In genomic region chr7:105747776-105748175, GRCm38 (mm10) we compare ENCODE assay signal across 21 mouse cellular contexts. TPM values are rescaled to one million over a fixed set of nuclear protein-coding genes. Genes with fewer than 3 reads are reported as not detected.
A peak's percentile ranks its signal among the peaks of the same experiment; 100 is the strongest.
DNase-seq lines count a peak whose midpoint lies in the region.
"Had no signal": no experiment of that assay in that cellular context is flagged by ENCODE, and none has a peak within 500 bp of the region (broad histone marks: within the 10 kb centered on the region; RNA-seq: fewer than 3 reads in every experiment).

No protein-coding gene starts in this region.

- H3K4me3 ChIP-seq in heart, embryonic 10.5 days: no peak overlapping the region

- H3K27ac ChIP-seq in heart, embryonic 10.5 days: no peak overlapping the region

- H3K36me3 ChIP-seq in heart, embryonic 10.5 days: peaks cover 42% of the 10 kb centered on the region

- 88% methylated on average over 2 of the region's 2 CpGs for WGBS in heart, embryonic 10.5 days

- H3K27me3 ChIP-seq in heart, embryonic 10.5 days (ENCODE audit: insufficient read depth, poor library complexity, severe bottlenecking): no peaks in the 10 kb centered on the region
- H3K27me3 ChIP-seq: CH12.LX, Patski had no signal

- no peaks in the 10 kb centered on the region for H3K9me3 ChIP-seq in heart, embryonic 10.5 days
- H3K9me3 ChIP-seq: G1E had no signal

- H3K4me1 ChIP-seq in heart, embryonic 10.5 days: peaks cover 16% of the 10 kb centered on the region

- DNase-seq in cerebellum, adult 9-11 months: peak; percentile 8
- DNase-seq in cerebellum, postnatal 10 days: no peak
- peak; percentile 76 for DNase-seq in heart, adult 11 months
- no peak for DNase-seq in heart, postnatal 25 days (ENCODE audit: low spot score)
- DNase-seq in heart, embryonic 10.5 days (ENCODE audit: low spot score): peak; percentile 58
- no peak for DNase-seq in heart, adult 18-20 months
- DNase-seq: adrenal gland, adult 2 months; adrenal gland, adult 8-10 months; adrenal gland, postnatal 10 days; adrenal gland, postnatal 14 days; adrenal gland, postnatal 25 days; adrenal gland, postnatal 36 days; B cell, adult 2 months; cerebellum, adult 11 months; cerebellum, adult 11-12 months; cerebellum, adult 18-20 months had no signal

- intact Hi-C loops in heart, postnatal 25 days (cut with DNase I): loop anchor here (10.0 kb wide), 1 partner anchor 47 kb away; no protein-coding TSS in a partner anchor

RNA-seq across cellular contexts. Expression of gene Taf10, which starts 3.6 kb away (rescaled TPM):
- total RNA-seq in heart, postnatal 25 days (2021): 10 to 100 TPM; 90.1 to 90.3 TPM
- 153 and 184 TPM in 2 replicates for polyA plus RNA-seq in heart, embryonic 10.5 days (2016; fragmentation: Nextera tagmentation; extraction: Ambion mirVana)
- 100 to 1,000 TPM in 1 of 2 experiments, 10 to 100 TPM in 1; 94.8 to 120 TPM for total RNA-seq in heart, adult 18-20 months (2021)

RNA-seq across cellular contexts. Expression of gene Tpp1, which starts 4.3 kb away (rescaled TPM):
- total RNA-seq in heart, postnatal 25 days (2021): 10 to 100 TPM; 37.4 to 40.7 TPM
- 76.5 and 95.2 TPM in 2 replicates for polyA plus RNA-seq in heart, embryonic 10.5 days (2016; fragmentation: Nextera tagmentation; extraction: Ambion mirVana)
- 10 to 100 TPM; 39.1 to 52.2 TPM for total RNA-seq in heart, adult 18-20 months (2021)

RNA-seq across cellular contexts. Expression of gene Rrp8, which starts 10.6 kb away (rescaled TPM):
- total RNA-seq in heart, postnatal 25 days (2021): 1 to 10 TPM; 9.5 TPM
- 30.9 and 40.6 TPM in 2 replicates for polyA plus RNA-seq in heart, embryonic 10.5 days (2016; fragmentation: Nextera tagmentation; extraction: Ambion mirVana)
- 10 to 100 TPM in 1 of 2 experiments, 1 to 10 TPM in 1; 9.6 to 14.5 TPM for total RNA-seq in heart, adult 18-20 months (2021)

RNA-seq across cellular contexts. Expression of gene Ilk, which starts 11.4 kb away (rescaled TPM):
- total RNA-seq in heart, postnatal 25 days (2021): 100 to 1,000 TPM in 1 of 2 experiments, 10 to 100 TPM in 1; 94.4 to 104 TPM
- 371 and 403 TPM in 2 replicates for polyA plus RNA-seq in heart, embryonic 10.5 days (2016; fragmentation: Nextera tagmentation; extraction: Ambion mirVana)
- total RNA-seq in heart, adult 18-20 months (2021): 10 to 100 TPM; 75.0 to 75.7 TPM

RNA-seq across cellular contexts. Expression of gene Dchs1, which starts 39.7 kb away (rescaled TPM):
- total RNA-seq in heart, postnatal 25 days (2021): 10 to 100 TPM in 1 of 2 experiments, 1 to 10 TPM in 1; 9.1 to 10.6 TPM
- polyA plus RNA-seq in heart, embryonic 10.5 days (2016; fragmentation: Nextera tagmentation; extraction: Ambion mirVana): 4.2 and 8.6 TPM in 2 replicates
- 1 to 10 TPM; 6.0 to 7.3 TPM for total RNA-seq in heart, adult 18-20 months (2021)
- polyA plus RNA-seq: activated CD4-positive, CD25-positive, alpha-beta regulatory T cell, adult 4 months; CD4-positive, CD25-positive, alpha-beta regulatory T cell, adult 4 months; G1E; Patski had no signal

Comparison
In these comparisons a context has a peak if more than half of its experiments do, and no peak if none do; other contexts are left out.
1. DNase-seq: peak in cerebellum, adult 9-11 months (single experiment), heart, adult 11 months (single experiment) and heart, embryonic 10.5 days (single experiment); none in cerebellum, postnatal 10 days (0 of 2), heart, postnatal 25 days (single experiment) and heart, adult 18-20 months (0 of 2).